Mouse (Mus musculus): ENCODE measurements around the gene S100a2. TPM values are rescaled to one million over a fixed set of nuclear protein-coding genes. Genes with fewer than 3 reads are reported as not detected.

S100a2 gene
- polyA plus RNA-seq (2015; fragmentation: Nextera tagmentation; extraction: Ambion mirVana), result not detected in 2 replicates

- H3K9me3 ChIP-seq, result no peaks in the 10 kb centered on the region
- no peak within 1 kb of the TSS for H3K4me3 ChIP-seq
- no peaks in the 10 kb centered on the region for H3K36me3 ChIP-seq (replicated peaks)
- H3K9ac ChIP-seq, result no peak within 1 kb of the TSS
- H3K4me2 ChIP-seq, result no peak within 1 kb of the TSS
- H3K4me1 ChIP-seq, result no peaks in the 10 kb centered on the region
- 84% methylated on average over 8 of the region's 8 CpGs for WGBS
- H3K27me3 ChIP-seq (replicated peaks), result no peaks in the 10 kb centered on the region
- no peak for ATAC-seq (replicated peaks)
- H3K27ac ChIP-seq, result no peak within 1 kb of the TSS
These were observed at the start of gene S100a2 for GRCm38 (mm10) chr3:90589947-90590346. Gene S100a2, plus strand, starts transcription at chr3:90590247.

DNA sequence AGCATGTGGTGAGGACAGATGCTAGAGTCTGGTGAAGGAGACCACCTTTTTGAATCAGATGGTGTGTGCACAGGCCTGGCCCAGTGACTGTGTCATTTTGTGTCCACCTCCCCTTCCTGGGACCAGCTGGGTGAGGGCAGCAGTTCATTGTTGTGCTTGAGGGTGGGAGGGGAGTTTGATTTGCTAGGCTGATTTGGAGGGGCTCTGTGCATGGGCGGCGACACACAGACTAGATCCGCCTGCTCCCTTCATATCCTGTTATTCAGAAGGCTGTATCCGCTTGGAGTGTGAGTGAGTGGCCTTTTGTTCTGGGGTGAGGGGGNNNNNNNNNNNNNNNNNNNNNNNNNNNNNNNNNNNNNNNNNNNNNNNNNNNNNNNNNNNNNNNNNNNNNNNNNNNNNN, 49.1 kb upstream of the S100a2 start:
- WGBS, result 16% methylated on average over 4 of the region's 4 CpGs
- H3K4me2 ChIP-seq, result no peak overlapping the region
- H3K9ac ChIP-seq, result no peak overlapping the region
- peaks cover 9% of the 10 kb centered on the region for H3K4me1 ChIP-seq
- no peak overlapping the region for H3K4me3 ChIP-seq
- no peaks in the 10 kb centered on the region for H3K36me3 ChIP-seq (replicated peaks)
- no peak overlapping the region for H3K27ac ChIP-seq
- H3K27me3 ChIP-seq (replicated peaks), result no peaks in the 10 kb centered on the region
- ATAC-seq (replicated peaks), result peak; percentile 70
- H3K9me3 ChIP-seq, result no peaks in the 10 kb centered on the region

DNA sequence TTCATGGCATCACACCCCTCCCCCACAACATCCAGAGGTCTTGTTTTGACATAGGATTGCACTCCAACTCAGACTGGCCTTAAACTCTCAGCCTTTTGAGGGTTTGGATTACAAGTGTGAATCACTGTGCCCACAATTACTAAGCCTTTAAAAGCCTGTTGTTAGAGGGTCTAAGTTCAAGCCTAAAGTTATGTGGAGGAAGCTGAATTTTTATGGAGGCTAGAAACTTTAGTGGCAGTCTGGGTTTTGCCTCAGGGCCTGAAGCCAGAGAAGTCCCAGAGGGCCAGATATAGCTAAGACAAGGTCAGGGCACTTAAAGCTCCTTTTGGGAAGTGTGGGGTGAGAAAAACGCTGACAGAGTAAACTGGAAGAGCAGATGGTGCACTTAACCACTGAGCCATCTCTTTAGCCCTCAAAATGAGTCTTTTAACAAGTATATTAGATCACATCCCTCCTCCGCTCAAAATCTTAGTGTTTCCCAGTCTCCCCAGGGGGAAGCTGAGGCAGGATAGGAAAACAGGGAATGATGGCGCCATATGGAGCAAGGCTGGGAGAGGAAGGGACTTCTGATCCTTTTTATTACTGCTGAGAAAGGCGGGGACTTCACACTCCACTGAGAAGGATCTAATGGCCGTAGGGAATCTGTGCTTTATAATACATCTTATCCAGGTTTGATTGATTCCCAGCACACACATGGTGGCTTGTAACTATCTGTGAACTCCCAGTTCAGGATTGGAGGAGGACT, 40.2 kb upstream of the S100a2 start:
- no peak overlapping the region for H3K4me3 ChIP-seq
- H3K9ac ChIP-seq, result no peak overlapping the region
- no peaks in the 10 kb centered on the region for H3K36me3 ChIP-seq (replicated peaks)
- H3K27me3 ChIP-seq (replicated peaks), result no peaks in the 10 kb centered on the region
- no peaks in the 10 kb centered on the region for H3K9me3 ChIP-seq
- H3K4me1 ChIP-seq, result no peaks in the 10 kb centered on the region
- WGBS, result 59% methylated on average over 5 of the region's 5 CpGs
- no peak for ATAC-seq (replicated peaks)
- H3K4me2 ChIP-seq, result no peak overlapping the region
- no peak overlapping the region for H3K27ac ChIP-seq

- no peaks in the 10 kb centered on the region for H3K9me3 ChIP-seq
- 92% methylated on average over 2 of the region's 2 CpGs for WGBS
These were observed 39.6 kb upstream of the S100a2 start for GRCm38 (mm10) chr3:90550421-90550790.

DNA sequence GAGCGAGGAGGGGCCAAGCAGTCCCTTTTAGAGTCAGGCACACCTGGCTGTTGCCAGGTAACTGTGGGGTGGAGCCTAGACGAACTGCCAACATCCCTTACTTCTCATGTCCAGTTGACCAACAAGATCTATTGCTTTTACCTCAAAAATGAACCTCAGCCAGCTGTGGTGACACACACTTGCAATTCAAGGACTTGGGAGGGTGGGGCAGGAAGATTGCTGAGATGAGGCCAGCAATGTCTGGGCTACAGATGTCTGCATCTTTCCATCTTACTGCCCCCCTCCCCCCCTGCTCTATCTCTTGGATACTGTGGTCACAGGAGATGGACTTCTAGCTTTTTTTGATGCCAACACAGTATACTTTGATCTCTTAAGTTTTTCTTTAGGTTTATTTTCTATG, 37.8 kb upstream of the S100a2 start:
- H3K9me3 ChIP-seq, result no peaks in the 10 kb centered on the region
- no peak overlapping the region for H3K9ac ChIP-seq
- H3K27ac ChIP-seq, result no peak overlapping the region
- 73% methylated on average over 2 of the region's 2 CpGs for WGBS
- H3K27me3 ChIP-seq (replicated peaks), result no peaks in the 10 kb centered on the region
- no peak for ATAC-seq (replicated peaks)
- H3K36me3 ChIP-seq (replicated peaks), result no peaks in the 10 kb centered on the region
- no peaks in the 10 kb centered on the region for H3K4me1 ChIP-seq
- no peak overlapping the region for H3K4me2 ChIP-seq
- H3K4me3 ChIP-seq, result no peak overlapping the region

More at GRCm38 (mm10) chr3:90550421-90550790, 39.6 kb upstream of the S100a2 start:
- Histone ChIP-seq H3K4me2 (no peak overlapping the region), H3K36me3 (replicated peaks) (no peaks in the 10 kb centered on the region), H3K27me3 (replicated peaks) (no peaks in the 10 kb centered on the region), H3K9ac (no peak overlapping the region), H3K4me3 (no peak overlapping the region), H3K27ac (no peak overlapping the region), H3K4me1 (no peaks in the 10 kb centered on the region)
- no peak for ATAC-seq (replicated peaks)

- no peaks in the 10 kb centered on the region for H3K36me3 ChIP-seq (replicated peaks)
- H3K9me3 ChIP-seq, result no peaks in the 10 kb centered on the region
- H3K9ac ChIP-seq, result no peak overlapping the region
- no peaks in the 10 kb centered on the region for H3K4me1 ChIP-seq
- H3K4me3 ChIP-seq, result no peak overlapping the region
- 34% methylated on average over 5 of the region's 5 CpGs for WGBS
- H3K27ac ChIP-seq, result no peak overlapping the region
- H3K27me3 ChIP-seq (replicated peaks), result no peaks in the 10 kb centered on the region
- ATAC-seq (replicated peaks), result peak; percentile 80
- H3K4me2 ChIP-seq, result no peak overlapping the region
These were observed 34.1 kb upstream of the S100a2 start for GRCm38 (mm10) chr3:90555954-90556353.

GRCm38 (mm10) chr3:90560008-90560628, 29.9 kb upstream of the S100a2 start, which contains the start of gene S100a3:
Gene S100a3, plus strand, starts transcription at chr3:90560578.
- no peaks in the 10 kb centered on the region for H3K9me3 ChIP-seq
- H3K27ac ChIP-seq, result no peak within 1 kb of the TSS
- H3K9ac ChIP-seq, result no peak within 1 kb of the TSS
- no peak within 1 kb of the TSS for H3K4me3 ChIP-seq
- ATAC-seq (replicated peaks), result no peak
- H3K4me2 ChIP-seq, result no peak within 1 kb of the TSS
- no peaks in the 10 kb centered on the region for H3K4me1 ChIP-seq
- WGBS, result 86% methylated on average over 6 of the region's 6 CpGs
- H3K27me3 ChIP-seq (replicated peaks), result no peaks in the 10 kb centered on the region
- no peaks in the 10 kb centered on the region for H3K36me3 ChIP-seq (replicated peaks)

DNA sequence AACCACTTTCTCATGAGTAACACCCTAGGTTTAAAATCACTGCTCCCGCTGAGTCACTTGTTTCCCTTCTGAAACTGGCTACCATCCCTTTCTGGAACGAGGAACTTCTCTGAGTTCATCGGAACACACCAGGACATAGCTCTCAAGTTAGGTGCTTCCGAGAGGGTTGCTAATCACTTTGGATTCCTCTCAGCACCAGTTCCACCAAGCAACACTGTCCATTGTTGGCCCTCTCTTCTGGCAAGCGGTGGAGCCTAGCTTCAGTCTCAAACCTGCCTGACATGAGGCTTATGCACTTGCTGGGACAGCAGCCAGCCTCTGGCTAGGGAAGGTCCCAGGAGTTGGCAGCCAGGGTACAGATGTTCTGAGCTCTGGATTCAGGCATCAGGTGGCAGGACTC, 15.4 kb upstream of the S100a2 start:
- no peaks in the 10 kb centered on the region for H3K27me3 ChIP-seq (replicated peaks)
- no peak overlapping the region for H3K9ac ChIP-seq
- no peak overlapping the region for H3K4me3 ChIP-seq
- H3K4me2 ChIP-seq, result no peak overlapping the region
- no peak for ATAC-seq (replicated peaks)
- 82% methylated on average over 5 of the region's 5 CpGs for WGBS
- H3K36me3 ChIP-seq (replicated peaks), result no peaks in the 10 kb centered on the region
- no peak overlapping the region for H3K27ac ChIP-seq
- H3K4me1 ChIP-seq, result no peaks in the 10 kb centered on the region
- H3K9me3 ChIP-seq, result no peaks in the 10 kb centered on the region

DNA sequence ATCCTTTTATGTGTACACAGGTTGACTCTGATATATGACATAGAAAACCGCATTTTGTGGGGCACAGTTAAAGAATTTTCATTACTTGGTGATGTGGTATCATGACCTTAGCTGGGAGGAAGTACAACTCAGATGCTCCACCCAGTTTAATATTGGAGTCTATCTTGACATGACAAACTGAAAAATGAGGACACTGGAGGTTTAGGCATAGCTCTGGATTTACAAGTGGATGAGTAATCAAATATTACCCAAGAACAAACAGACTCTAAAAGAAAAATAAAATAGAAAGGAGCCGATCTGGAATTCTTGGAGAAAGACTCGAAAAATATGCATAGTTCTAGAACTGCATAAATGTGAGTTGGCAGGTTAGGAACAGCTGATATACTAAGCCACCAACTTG, 14.7 kb upstream of the S100a2 start:
- no peaks in the 10 kb centered on the region for H3K27me3 ChIP-seq (replicated peaks)
- no peak overlapping the region for H3K4me2 ChIP-seq
- H3K27ac ChIP-seq, result no peak overlapping the region
- no peak overlapping the region for H3K9ac ChIP-seq
- 84% methylated on average over 3 of the region's 3 CpGs for WGBS
- no peak for ATAC-seq (replicated peaks)
- no peaks in the 10 kb centered on the region for H3K36me3 ChIP-seq (replicated peaks)
- H3K9me3 ChIP-seq, result no peaks in the 10 kb centered on the region
- no peak overlapping the region for H3K4me3 ChIP-seq
- H3K4me1 ChIP-seq, result no peaks in the 10 kb centered on the region

- Histone ChIP-seq H3K27ac (no peak overlapping the region), H3K36me3 (replicated peaks) (no peaks in the 10 kb centered on the region), H3K27me3 (replicated peaks) (no peaks in the 10 kb centered on the region), H3K9me3 (no peaks in the 10 kb centered on the region), H3K4me1 (no peaks in the 10 kb centered on the region), H3K4me2 (no peak overlapping the region), H3K4me3 (no peak overlapping the region), H3K9ac (no peak overlapping the region)
- no peak for ATAC-seq (replicated peaks)
- 72% methylated on average over 10 of the region's 10 CpGs for WGBS
These were observed 13.6 kb upstream of the S100a2 start for GRCm38 (mm10) chr3:90576351-90577001.

DNA sequence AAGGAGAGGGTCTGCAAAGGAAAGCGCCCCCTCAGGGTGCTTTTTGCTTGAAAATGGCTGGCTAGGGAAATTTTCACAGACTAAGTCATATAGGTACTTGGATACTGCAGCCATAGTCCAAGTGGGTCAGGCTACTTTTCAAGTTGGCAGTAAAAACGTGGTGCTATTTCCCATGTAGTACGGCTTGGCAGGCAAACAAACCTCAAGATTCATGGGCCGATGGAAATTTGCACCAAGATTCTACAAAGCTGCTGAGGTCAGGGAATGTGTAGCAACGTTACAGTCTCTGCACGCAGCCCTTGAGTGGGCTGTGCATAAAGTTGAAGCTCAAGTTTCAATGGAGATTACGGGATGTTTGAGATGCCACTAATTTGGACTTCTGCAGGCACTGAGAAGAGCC, 10.6 kb upstream of the S100a2 start:
- Histone ChIP-seq H3K4me2 (no peak overlapping the region), H3K4me1 (no peaks in the 10 kb centered on the region), H3K36me3 (replicated peaks) (no peaks in the 10 kb centered on the region), H3K9me3 (no peaks in the 10 kb centered on the region), H3K9ac (no peak overlapping the region), H3K4me3 (no peak overlapping the region), H3K27me3 (replicated peaks) (no peaks in the 10 kb centered on the region), H3K27ac (no peak overlapping the region)
- no peak for ATAC-seq (replicated peaks)
- 80% methylated on average over 7 of the region's 7 CpGs for WGBS

GRCm38 (mm10) chr3:90581141-90581540, 8.9 kb upstream of the S100a2 start:
- Histone ChIP-seq H3K27ac (no peak overlapping the region), H3K27me3 (replicated peaks) (no peaks in the 10 kb centered on the region), H3K4me2 (no peak overlapping the region), H3K4me3 (no peak overlapping the region), H3K9me3 (no peaks in the 10 kb centered on the region), H3K9ac (no peak overlapping the region), H3K36me3 (replicated peaks) (no peaks in the 10 kb centered on the region), H3K4me1 (no peaks in the 10 kb centered on the region)
- ATAC-seq (replicated peaks), result no peak
- 96% methylated on average over 5 of the region's 5 CpGs for WGBS

All from midbrain, embryonic 15.5 days (tissue).